Mouse (Mus musculus): ENCODE data around the gene Pgghg. TPM values are rescaled to one million over a fixed set of nuclear protein-coding genes. Genes with fewer than 3 reads are reported as not detected.

The Pgghg gene
- polyA plus RNA-seq, 1 experiment, result 68.6 TPM

GRCm38 (mm10) chr7:140939669-140940171, 1.5 kb upstream of the Pgghg start:
- DNase-seq, result no peak
- no peaks in the 10 kb centered on the region for H3K27me3 ChIP-seq (ENCODE audit: control insufficient read depth, insufficient read depth, low read length)
- 92% methylated on average over 8 of the region's 8 CpGs for WGBS
- no peak overlapping the region for H3K4me3 ChIP-seq (ENCODE audit: control insufficient read depth, insufficient read depth, low read length)
- no peak for TF ChIP-seq CTCF (IDR thresholded peaks at IDR 0.05; ENCODE audit: borderline replicate concordance, control insufficient read depth, extremely low read depth, insufficient read depth, low read length, poor library complexity)
- TF ChIP-seq POLR2A (IDR thresholded peaks at IDR 0.05; ENCODE audit: control insufficient read depth, extremely low read depth, insufficient read depth, low read length, poor library complexity), result no peak
- no peak overlapping the region for H3K27ac ChIP-seq (ENCODE audit: control insufficient read depth, insufficient read depth, low read length)
- H3K4me1 ChIP-seq (replicated peaks; ENCODE audit: control insufficient read depth, insufficient read depth, low read length), result peaks cover 12% of the 10 kb centered on the region
- no peaks in the 10 kb centered on the region for H3K36me3 ChIP-seq (ENCODE audit: control insufficient read depth, insufficient read depth, low read length)

DNA sequence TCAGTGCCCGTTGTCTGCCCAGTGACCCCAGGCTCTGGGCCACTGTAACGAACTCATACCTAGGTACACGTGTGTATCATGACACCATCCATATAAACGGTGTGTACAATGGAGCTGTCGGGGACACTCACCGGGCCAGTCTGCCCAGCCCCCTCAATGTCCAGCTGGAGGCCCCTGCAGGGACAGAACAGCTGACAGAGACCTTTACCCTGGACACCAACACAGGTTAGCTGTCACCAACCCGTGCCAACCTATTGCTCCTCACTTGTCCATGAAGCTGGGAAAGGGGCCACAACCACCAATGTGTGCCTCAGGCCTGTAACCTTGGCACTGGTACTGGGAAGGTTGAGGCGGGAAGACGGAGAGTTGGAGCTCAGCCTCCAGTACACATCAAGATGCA, 1.1 kb downstream of the Pgghg start:
- no peak for TF ChIP-seq CTCF (IDR thresholded peaks at IDR 0.05; ENCODE audit: borderline replicate concordance, control insufficient read depth, extremely low read depth, insufficient read depth, low read length, poor library complexity)
- TF ChIP-seq POLR2A (IDR thresholded peaks at IDR 0.05; ENCODE audit: control insufficient read depth, extremely low read depth, insufficient read depth, low read length, poor library complexity), result no peak
- WGBS, result 66% methylated on average over 9 of the region's 9 CpGs
- Histone ChIP-seq H3K27me3 (ENCODE audit: control insufficient read depth, insufficient read depth, low read length) (no peaks in the 10 kb centered on the region), H3K27ac (ENCODE audit: control insufficient read depth, insufficient read depth, low read length) (peak overlapping the region; percentile 65), H3K36me3 (ENCODE audit: control insufficient read depth, insufficient read depth, low read length) (no peaks in the 10 kb centered on the region), H3K4me3 (ENCODE audit: control insufficient read depth, insufficient read depth, low read length) (peak overlapping the region; percentile 77), H3K4me1 (replicated peaks; ENCODE audit: control insufficient read depth, insufficient read depth, low read length) (peaks cover 31% of the 10 kb centered on the region)
- DNase-seq, result peak; percentile 18

DNA sequence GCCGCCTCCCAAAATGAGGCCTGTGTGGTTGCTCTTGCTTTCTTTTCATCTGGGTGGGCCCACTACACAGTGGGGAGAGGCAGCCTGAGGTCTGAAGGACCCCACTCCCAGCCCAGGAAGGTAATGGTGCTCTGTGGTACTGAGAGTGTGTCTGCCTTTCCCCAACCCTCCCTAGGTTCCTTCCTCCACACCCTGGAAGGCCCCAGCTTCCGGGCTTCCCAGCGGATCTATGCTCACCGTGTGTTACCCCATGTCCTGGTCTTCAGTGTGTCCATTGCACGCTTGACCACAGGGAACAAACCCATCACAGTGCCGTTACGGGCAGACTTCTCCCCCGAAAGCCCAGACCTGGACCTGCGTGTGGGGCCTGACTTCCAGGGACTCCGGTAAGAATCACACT, 1.6 kb downstream of the Pgghg start:
- DNase-seq, result no peak
- 90% methylated on average over 10 of the region's 10 CpGs for WGBS
- H3K4me1 ChIP-seq (replicated peaks; ENCODE audit: control insufficient read depth, insufficient read depth, low read length), result peaks cover 33% of the 10 kb centered on the region
- H3K27me3 ChIP-seq (ENCODE audit: control insufficient read depth, insufficient read depth, low read length), result no peaks in the 10 kb centered on the region
- no peak overlapping the region for H3K27ac ChIP-seq (ENCODE audit: control insufficient read depth, insufficient read depth, low read length)
- H3K36me3 ChIP-seq (ENCODE audit: control insufficient read depth, insufficient read depth, low read length), result no peaks in the 10 kb centered on the region
- TF ChIP-seq POLR2A (IDR thresholded peaks at IDR 0.05; ENCODE audit: control insufficient read depth, extremely low read depth, insufficient read depth, low read length, poor library complexity) (no peak), CTCF (IDR thresholded peaks at IDR 0.05; ENCODE audit: borderline replicate concordance, control insufficient read depth, extremely low read depth, insufficient read depth, low read length, poor library complexity) (no peak)
- no peak overlapping the region for H3K4me3 ChIP-seq (ENCODE audit: control insufficient read depth, insufficient read depth, low read length)

DNA sequence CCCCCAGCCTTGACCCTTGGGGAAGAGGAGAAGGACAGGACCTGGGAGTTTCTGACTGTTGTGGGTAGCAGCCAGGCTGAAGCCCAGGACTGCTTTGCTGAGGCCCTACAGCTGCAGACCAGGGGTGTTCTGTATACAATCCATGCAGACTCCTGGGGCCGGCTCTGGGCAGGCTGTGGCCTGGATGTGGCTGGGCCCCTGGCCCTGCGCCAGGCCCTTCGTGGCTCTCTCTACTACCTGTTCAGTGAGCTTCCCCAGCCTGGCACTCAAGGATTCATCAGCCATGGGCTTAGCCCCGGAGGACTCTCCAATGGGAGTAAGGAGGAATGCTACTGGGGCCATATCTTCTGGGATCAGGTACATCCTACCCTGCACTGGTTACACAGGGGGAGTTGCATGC, 2.2 kb downstream of the Pgghg start:
- Histone ChIP-seq H3K27ac (ENCODE audit: control insufficient read depth, insufficient read depth, low read length) (no peak overlapping the region), H3K36me3 (ENCODE audit: control insufficient read depth, insufficient read depth, low read length) (no peaks in the 10 kb centered on the region), H3K4me1 (replicated peaks; ENCODE audit: control insufficient read depth, insufficient read depth, low read length) (peaks cover 33% of the 10 kb centered on the region), H3K27me3 (ENCODE audit: control insufficient read depth, insufficient read depth, low read length) (no peaks in the 10 kb centered on the region), H3K4me3 (ENCODE audit: control insufficient read depth, insufficient read depth, low read length) (no peak overlapping the region)
- WGBS, result 79% methylated on average over 4 of the region's 4 CpGs
- no peak for DNase-seq
- TF ChIP-seq POLR2A (IDR thresholded peaks at IDR 0.05; ENCODE audit: control insufficient read depth, extremely low read depth, insufficient read depth, low read length, poor library complexity), result no peak
- TF ChIP-seq CTCF (IDR thresholded peaks at IDR 0.05; ENCODE audit: borderline replicate concordance, control insufficient read depth, extremely low read depth, insufficient read depth, low read length, poor library complexity), result no peak

DNA sequence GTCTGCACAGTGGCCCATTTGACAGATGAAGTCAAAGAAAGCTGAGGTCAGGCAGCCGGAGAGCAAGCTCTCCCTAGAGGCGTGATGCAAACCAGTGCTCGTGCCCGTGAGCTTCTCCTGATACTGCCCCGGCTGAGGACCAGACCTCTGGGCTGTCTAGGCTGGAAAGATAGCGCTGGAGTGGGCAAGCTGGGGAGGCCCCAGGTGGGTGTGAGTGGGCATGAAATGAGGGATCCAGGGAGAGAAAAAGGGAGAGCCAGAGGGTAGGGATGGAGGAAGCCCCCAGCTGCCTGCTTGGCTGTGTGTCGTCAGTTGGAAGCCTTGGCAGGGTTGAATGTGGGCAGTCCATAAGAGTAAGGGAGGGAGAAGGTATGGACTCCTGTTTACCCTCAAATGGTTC, 3.0 kb downstream of the Pgghg start:
- no peaks in the 10 kb centered on the region for H3K27me3 ChIP-seq (ENCODE audit: control insufficient read depth, insufficient read depth, low read length)
- DNase-seq, result no peak
- WGBS, result 94% methylated on average over 7 of the region's 7 CpGs
- H3K36me3 ChIP-seq (ENCODE audit: control insufficient read depth, insufficient read depth, low read length), result no peaks in the 10 kb centered on the region
- H3K4me3 ChIP-seq (ENCODE audit: control insufficient read depth, insufficient read depth, low read length), result no peak overlapping the region
- H3K27ac ChIP-seq (ENCODE audit: control insufficient read depth, insufficient read depth, low read length), result no peak overlapping the region
- TF ChIP-seq CTCF (IDR thresholded peaks at IDR 0.05; ENCODE audit: borderline replicate concordance, control insufficient read depth, extremely low read depth, insufficient read depth, low read length, poor library complexity), result no peak
- TF ChIP-seq POLR2A (IDR thresholded peaks at IDR 0.05; ENCODE audit: control insufficient read depth, extremely low read depth, insufficient read depth, low read length, poor library complexity), result no peak
- H3K4me1 ChIP-seq (replicated peaks; ENCODE audit: control insufficient read depth, insufficient read depth, low read length), result peaks cover 33% of the 10 kb centered on the region

DNA sequence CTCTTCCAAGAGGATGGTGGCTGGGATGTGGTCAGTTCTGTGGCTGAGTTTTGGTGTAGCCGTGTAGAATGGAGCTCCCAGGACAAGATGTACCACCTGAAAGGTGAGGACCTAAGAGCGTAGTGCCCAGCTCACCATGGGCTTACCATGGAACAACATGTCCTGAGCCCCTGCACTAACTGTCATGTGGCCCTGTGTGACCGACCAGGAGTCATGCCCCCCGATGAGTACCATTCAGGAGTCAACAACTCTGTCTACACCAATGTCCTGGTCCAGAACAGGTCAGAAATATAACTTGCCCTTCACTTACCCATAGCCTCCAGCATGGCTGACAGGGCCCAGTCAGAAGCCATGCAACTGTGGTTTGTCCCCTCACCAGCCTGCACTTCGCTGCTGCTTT, 4.1 kb downstream of the Pgghg start:
- 97% methylated on average over 5 of the region's 5 CpGs for WGBS
- peaks cover 33% of the 10 kb centered on the region for H3K4me1 ChIP-seq (replicated peaks; ENCODE audit: control insufficient read depth, insufficient read depth, low read length)
- H3K27me3 ChIP-seq (ENCODE audit: control insufficient read depth, insufficient read depth, low read length), result no peaks in the 10 kb centered on the region
- no peak overlapping the region for H3K27ac ChIP-seq (ENCODE audit: control insufficient read depth, insufficient read depth, low read length)
- DNase-seq, result no peak
- no peaks in the 10 kb centered on the region for H3K36me3 ChIP-seq (ENCODE audit: control insufficient read depth, insufficient read depth, low read length)
- H3K4me3 ChIP-seq (ENCODE audit: control insufficient read depth, insufficient read depth, low read length), result no peak overlapping the region
- TF ChIP-seq CTCF (IDR thresholded peaks at IDR 0.05; ENCODE audit: borderline replicate concordance, control insufficient read depth, extremely low read depth, insufficient read depth, low read length, poor library complexity) (no peak), POLR2A (IDR thresholded peaks at IDR 0.05; ENCODE audit: control insufficient read depth, extremely low read depth, insufficient read depth, low read length, poor library complexity) (no peak)

DNA sequence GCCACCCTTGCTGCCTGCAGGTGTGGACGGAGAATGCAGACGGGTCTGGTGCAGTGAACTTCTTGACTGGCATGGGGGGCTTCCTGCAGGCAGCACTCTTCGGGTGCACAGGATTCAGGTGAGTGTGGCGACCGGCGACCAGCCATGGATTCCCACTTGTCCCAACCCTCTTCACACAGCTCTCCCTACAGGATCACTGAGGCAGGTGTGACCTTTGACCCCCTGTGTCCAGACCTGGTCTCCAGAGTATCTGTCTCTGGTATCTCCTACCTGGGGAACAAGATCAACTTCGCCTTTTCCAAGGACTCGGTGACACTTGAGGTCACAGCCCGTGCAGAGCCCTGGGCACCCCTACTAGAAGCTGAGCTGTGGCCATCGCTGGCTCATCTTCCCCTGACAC, 5.1 kb downstream of the Pgghg start:
- no peak overlapping the region for H3K4me3 ChIP-seq (ENCODE audit: control insufficient read depth, insufficient read depth, low read length)
- no peaks in the 10 kb centered on the region for H3K36me3 ChIP-seq (ENCODE audit: control insufficient read depth, insufficient read depth, low read length)
- H3K27ac ChIP-seq (ENCODE audit: control insufficient read depth, insufficient read depth, low read length), result no peak overlapping the region
- DNase-seq, result no peak
- TF ChIP-seq CTCF (IDR thresholded peaks at IDR 0.05; ENCODE audit: borderline replicate concordance, control insufficient read depth, extremely low read depth, insufficient read depth, low read length, poor library complexity) (no peak), POLR2A (IDR thresholded peaks at IDR 0.05; ENCODE audit: control insufficient read depth, extremely low read depth, insufficient read depth, low read length, poor library complexity) (no peak)
- H3K4me1 ChIP-seq (replicated peaks; ENCODE audit: control insufficient read depth, insufficient read depth, low read length), result peaks cover 33% of the 10 kb centered on the region
- 91% methylated on average over 10 of the region's 10 CpGs for WGBS
- no peaks in the 10 kb centered on the region for H3K27me3 ChIP-seq (ENCODE audit: control insufficient read depth, insufficient read depth, low read length)
